Mouse (Mus musculus) C2C12 (cell line): ENCODE measurements around the gene Hist1h3f.

ENCODE experiments used
- CTCF ChIP-seq: IDR thresholded peaks from one replicate; pipeline ENCODE4 v1.5.1; 2011; ENCODE audit not compliant: control insufficient read depth, insufficient read depth, insufficient read length
- FOSL1 ChIP-seq: IDR thresholded peaks from one replicate; pipeline ENCODE4 v1.8.0; 2011; ENCODE audit warnings: mild to moderate bottlenecking, low read length; ENCODE audit not compliant: poor library complexity, insufficient read depth, severe bottlenecking
- MAX ChIP-seq: IDR thresholded peaks from one replicate; pipeline ENCODE4 v1.6.1; 2011; ENCODE audit warnings: mild to moderate bottlenecking, control low read depth
- MYOG ChIP-seq: IDR thresholded peaks from one replicate; pipeline ENCODE4 v1.6.1; 2011; ENCODE audit not compliant: control insufficient read depth, insufficient read length; ENCODE audit errors: extremely low read depth
- USF1 ChIP-seq: IDR thresholded peaks from one replicate; pipeline ENCODE4 v1.6.1; 2011; ENCODE audit warnings: low read depth, mild to moderate bottlenecking, control low read depth, moderate library complexity

GRCm38 (mm10) chr13:23529480-23530165 lies 14.2 kb upstream of the Hist1h3f start:
- TF ChIP-seq CTCF (no peak), USF1 (no peak), MAX (no peak), MYOG (no peak), FOSL1 (no peak)
